Mouse (Mus musculus): ENCODE results near the gene R3hcc1l. TPM values are rescaled to one million over a fixed set of nuclear protein-coding genes. Genes with fewer than 3 reads are reported as not detected.

The R3hcc1l gene
- polyA plus RNA-seq, 1 experiment = 21.7 TPM

DNA sequence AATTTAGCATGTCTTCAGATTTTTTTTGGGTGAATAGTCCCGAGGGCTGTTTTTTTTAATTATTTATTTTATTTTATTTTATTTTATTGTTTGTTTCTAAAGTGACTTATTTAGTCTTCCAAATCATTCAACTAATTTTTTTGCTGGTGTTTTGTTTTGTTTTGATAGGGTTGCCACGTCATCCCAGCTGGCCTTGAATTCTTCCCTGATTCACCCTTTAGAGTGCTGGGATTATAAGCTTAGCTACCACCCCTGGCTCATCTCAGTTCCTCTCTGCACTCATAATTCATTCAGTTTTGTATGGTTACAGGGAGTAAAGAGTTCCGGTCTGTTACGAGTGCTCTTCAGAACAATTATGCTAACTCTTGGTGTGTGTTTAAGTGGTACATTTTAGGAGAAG lies 60.1 kb downstream of the R3hcc1l start:
- TF ChIP-seq POLR2A (IDR thresholded peaks at IDR 0.05; ENCODE audit: borderline replicate concordance, control insufficient read depth, low read depth, low read length) (no peak), CTCF (IDR thresholded peaks at IDR 0.05; ENCODE audit: control insufficient read depth, insufficient read depth, low read length) (no peak)
- H3K27ac ChIP-seq (ENCODE audit: control insufficient read depth, insufficient read depth, low read depth, low read length, poor library complexity) = no peak overlapping the region
- WGBS = 89% methylated on average over 4 of the region's 4 CpGs
- no peaks in the 10 kb centered on the region; the same call in 1 of the 2 replicates for H3K4me1 ChIP-seq (ENCODE audit: control insufficient read depth, insufficient read depth, low read length)
- no peak overlapping the region for H3K4me3 ChIP-seq (replicated peaks; ENCODE audit: control insufficient read depth, low read depth, low read length)

DNA sequence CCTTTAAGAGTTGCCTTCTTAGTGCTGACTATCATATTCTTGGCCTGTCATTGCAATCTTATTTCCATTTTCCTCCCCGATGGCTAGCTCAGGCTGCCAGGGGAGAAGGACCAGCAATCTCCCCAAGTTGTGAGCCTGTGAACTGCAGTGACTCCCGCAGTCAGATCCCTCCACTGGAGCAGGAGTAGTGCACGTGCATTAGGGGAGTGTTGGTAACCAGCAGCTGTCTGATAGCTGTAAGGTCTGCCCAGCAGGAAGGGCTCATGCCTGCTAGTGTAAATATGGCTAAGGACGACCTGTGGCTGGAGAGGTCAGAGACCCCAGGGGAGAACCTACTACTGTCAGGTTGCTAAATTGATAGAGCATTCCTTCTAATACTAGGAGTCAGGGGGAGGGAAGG lies 62.1 kb downstream of the R3hcc1l start:
- Histone ChIP-seq H3K4me1 (ENCODE audit: control insufficient read depth, insufficient read depth, low read length) (no peaks in the 10 kb centered on the region; the same call in 1 of the 2 replicates), H3K27ac (ENCODE audit: control insufficient read depth, insufficient read depth, low read depth, low read length, poor library complexity) (no peak overlapping the region), H3K4me3 (replicated peaks; ENCODE audit: control insufficient read depth, low read depth, low read length) (no peak overlapping the region)
- TF ChIP-seq CTCF (IDR thresholded peaks at IDR 0.05; ENCODE audit: control insufficient read depth, insufficient read depth, low read length) (no peak), POLR2A (IDR thresholded peaks at IDR 0.05; ENCODE audit: borderline replicate concordance, control insufficient read depth, low read depth, low read length) (no peak)
- 80% methylated on average over 4 of the region's 4 CpGs for WGBS

DNA sequence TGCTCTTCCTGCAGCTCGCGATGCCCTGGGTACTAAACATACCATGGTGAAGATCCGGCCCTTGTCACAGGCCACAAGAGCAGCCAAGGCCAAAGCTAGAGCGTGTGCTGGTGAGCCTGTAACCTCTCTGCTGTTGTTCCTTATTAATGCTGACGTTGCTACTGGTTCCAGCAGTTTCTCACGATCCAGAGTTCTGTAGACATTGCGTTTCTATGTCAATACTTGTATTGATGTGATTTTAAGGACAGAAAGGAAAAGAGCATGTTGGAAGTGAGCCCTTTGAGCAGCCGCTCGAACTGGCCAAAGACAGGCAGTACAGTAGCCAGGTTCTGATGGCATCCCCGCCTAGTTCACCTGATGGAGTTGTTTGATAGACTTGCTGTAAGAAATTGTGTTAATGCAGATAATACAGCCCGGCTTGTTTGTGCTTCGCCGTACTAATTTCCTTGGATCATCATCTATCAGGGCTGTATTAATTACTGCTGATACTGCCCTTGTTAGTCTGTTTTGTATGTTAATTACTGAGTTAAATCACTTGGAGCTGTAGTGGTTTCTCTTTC lies 64.3 kb downstream of the R3hcc1l start:
- no peak overlapping the region for H3K4me3 ChIP-seq (replicated peaks; ENCODE audit: control insufficient read depth, low read depth, low read length)
- WGBS = 84% methylated on average over 13 of the region's 13 CpGs
- no peak overlapping the region for H3K27ac ChIP-seq (ENCODE audit: control insufficient read depth, insufficient read depth, low read depth, low read length, poor library complexity)
- no peak for TF ChIP-seq CTCF (IDR thresholded peaks at IDR 0.05; ENCODE audit: control insufficient read depth, insufficient read depth, low read length)
- TF ChIP-seq POLR2A (IDR thresholded peaks at IDR 0.05; ENCODE audit: borderline replicate concordance, control insufficient read depth, low read depth, low read length) = no peak
- H3K4me1 ChIP-seq (ENCODE audit: control insufficient read depth, insufficient read depth, low read length) = no peaks in the 10 kb centered on the region; the same call in 1 of the 2 replicates

DNA sequence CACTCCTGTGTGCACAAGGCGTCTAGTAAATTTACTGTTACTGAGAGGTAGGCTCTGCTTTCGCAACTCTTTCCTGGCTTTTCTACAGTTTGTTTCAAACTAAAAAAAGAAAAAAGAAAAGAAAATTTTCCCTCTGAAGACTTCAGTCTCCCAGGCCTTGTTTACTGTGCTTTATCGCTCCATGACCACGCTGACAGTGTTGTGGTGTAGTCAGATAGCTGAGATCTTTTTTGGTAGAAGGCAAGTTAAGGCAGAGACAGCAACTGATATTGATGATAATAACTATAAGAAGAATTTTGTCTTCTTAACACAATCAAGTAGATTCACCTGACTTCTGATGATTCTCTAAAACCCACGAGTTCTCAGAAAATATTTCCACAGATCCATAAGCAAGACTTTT lies 65.1 kb downstream of the R3hcc1l start:
- no peak overlapping the region for H3K27ac ChIP-seq (ENCODE audit: control insufficient read depth, insufficient read depth, low read depth, low read length, poor library complexity)
- 73% methylated on average over 5 of the region's 5 CpGs for WGBS

DNA sequence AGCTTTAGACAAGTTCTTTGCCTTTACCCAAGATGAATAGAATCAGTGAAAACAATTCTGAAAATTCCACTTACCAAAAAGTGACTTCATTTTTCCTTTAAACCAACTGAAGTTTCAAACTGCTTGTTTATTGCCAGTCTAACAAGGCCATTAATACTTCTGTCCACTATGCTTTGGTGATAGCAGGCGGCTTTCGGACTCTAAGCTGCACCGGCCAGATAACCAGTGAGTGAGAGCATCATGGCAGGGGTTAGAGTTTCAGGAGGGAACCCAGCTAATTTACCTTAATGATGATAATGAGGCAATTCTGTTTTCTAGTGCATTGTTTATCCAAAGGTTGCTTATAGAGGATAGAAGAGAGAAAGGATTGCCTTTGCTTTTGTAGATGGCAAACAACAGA lies 65.6 kb downstream of the R3hcc1l start:
- WGBS = 86% methylated on average over 3 of the region's 3 CpGs
- no peaks in the 10 kb centered on the region; the same call in 1 of the 2 replicates for H3K4me1 ChIP-seq (ENCODE audit: control insufficient read depth, insufficient read depth, low read length)
- no peak overlapping the region for H3K4me3 ChIP-seq (replicated peaks; ENCODE audit: control insufficient read depth, low read depth, low read length)
- no peak overlapping the region for H3K27ac ChIP-seq (ENCODE audit: control insufficient read depth, insufficient read depth, low read depth, low read length, poor library complexity)
- TF ChIP-seq CTCF (IDR thresholded peaks at IDR 0.05; ENCODE audit: control insufficient read depth, insufficient read depth, low read length) (no peak), POLR2A (IDR thresholded peaks at IDR 0.05; ENCODE audit: borderline replicate concordance, control insufficient read depth, low read depth, low read length) (no peak)

More for the DNA sequence above, 65.1 kb downstream of the R3hcc1l start:
- no peak for TF ChIP-seq POLR2A (IDR thresholded peaks at IDR 0.05; ENCODE audit: borderline replicate concordance, control insufficient read depth, low read depth, low read length)
- no peak for TF ChIP-seq CTCF (IDR thresholded peaks at IDR 0.05; ENCODE audit: control insufficient read depth, insufficient read depth, low read length)
- no peaks in the 10 kb centered on the region; the same call in 1 of the 2 replicates for H3K4me1 ChIP-seq (ENCODE audit: control insufficient read depth, insufficient read depth, low read length)
- H3K4me3 ChIP-seq (replicated peaks; ENCODE audit: control insufficient read depth, low read depth, low read length) = no peak overlapping the region

DNA sequence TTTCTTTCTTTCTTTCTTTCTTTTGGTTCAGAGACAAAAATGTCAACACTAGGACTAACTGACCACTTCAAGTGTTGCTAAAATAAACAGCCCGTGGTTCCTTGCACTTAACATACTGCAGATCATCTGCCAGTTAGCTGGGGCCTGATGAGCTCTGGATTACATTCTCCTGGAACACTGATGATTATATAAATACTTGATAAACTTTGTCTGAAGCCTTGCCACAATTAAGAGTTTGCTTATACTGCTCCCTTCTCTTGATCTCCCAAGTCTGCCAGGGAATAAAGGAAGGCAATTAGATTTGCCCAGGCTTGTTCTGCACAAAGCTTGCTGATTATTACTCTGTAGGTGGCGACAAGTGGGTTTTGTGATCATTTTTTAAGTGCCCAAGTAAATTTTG lies 69.1 kb downstream of the R3hcc1l start:
- no peaks in the 10 kb centered on the region; the same call in 1 of the 2 replicates for H3K4me1 ChIP-seq (ENCODE audit: control insufficient read depth, insufficient read depth, low read length)
- TF ChIP-seq POLR2A (IDR thresholded peaks at IDR 0.05; ENCODE audit: borderline replicate concordance, control insufficient read depth, low read depth, low read length) = no peak
- TF ChIP-seq CTCF (IDR thresholded peaks at IDR 0.05; ENCODE audit: control insufficient read depth, insufficient read depth, low read length) = no peak
- no peak overlapping the region for H3K4me3 ChIP-seq (replicated peaks; ENCODE audit: control insufficient read depth, low read depth, low read length)
- 86% methylated on average over 2 of the region's 2 CpGs for WGBS
- no peak overlapping the region for H3K27ac ChIP-seq (ENCODE audit: control insufficient read depth, insufficient read depth, low read depth, low read length, poor library complexity)

DNA sequence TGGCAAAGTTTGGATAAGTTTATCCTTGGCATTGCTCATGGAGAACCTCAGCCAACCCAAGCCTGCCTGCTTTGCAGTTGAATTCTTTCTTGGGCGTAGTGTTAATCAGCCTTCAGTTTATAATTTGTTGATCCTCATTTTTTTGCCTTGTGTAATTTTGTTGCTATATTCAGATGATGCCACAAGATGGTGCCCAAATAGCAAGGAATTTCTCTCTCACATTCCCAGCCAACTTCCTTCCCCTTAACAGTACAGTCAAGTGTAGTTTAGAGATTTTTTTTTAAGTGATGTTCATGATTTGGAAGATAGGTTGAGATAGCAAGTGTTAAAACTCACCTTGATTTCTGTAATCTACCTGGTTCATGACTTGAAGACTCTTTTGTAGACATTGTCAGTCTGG lies 70.7 kb downstream of the R3hcc1l start:
- Histone ChIP-seq H3K4me3 (replicated peaks; ENCODE audit: control insufficient read depth, low read depth, low read length) (no peak overlapping the region), H3K4me1 (ENCODE audit: control insufficient read depth, insufficient read depth, low read length) (no peaks in the 10 kb centered on the region), H3K27ac (ENCODE audit: control insufficient read depth, insufficient read depth, low read depth, low read length, poor library complexity) (no peak overlapping the region)
- 91% methylated on average over 1 of the region's 1 CpGs for WGBS
- TF ChIP-seq CTCF (IDR thresholded peaks at IDR 0.05; ENCODE audit: control insufficient read depth, insufficient read depth, low read length) = no peak
- no peak for TF ChIP-seq POLR2A (IDR thresholded peaks at IDR 0.05; ENCODE audit: borderline replicate concordance, control insufficient read depth, low read depth, low read length)

DNA sequence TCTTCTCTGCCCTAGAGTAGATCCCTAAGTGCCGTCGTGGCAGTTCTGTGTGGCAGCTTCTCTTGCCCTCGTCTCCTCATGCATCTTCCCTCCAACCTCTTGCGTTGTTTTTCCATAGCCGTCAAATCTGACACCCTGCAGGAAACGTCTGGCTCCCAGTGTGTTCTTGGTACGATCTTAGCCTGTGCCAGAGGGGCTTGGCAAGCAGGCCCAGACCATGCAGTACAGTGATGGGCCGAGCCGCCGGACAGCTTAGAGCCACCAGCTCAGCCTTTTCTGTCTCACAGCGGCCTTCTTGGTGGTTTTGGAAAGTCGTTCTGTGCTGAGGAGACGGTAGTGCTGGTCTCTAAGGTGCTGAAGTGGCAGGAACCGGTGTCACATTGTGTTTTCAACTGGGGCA lies 73.0 kb downstream of the R3hcc1l start:
- TF ChIP-seq POLR2A (IDR thresholded peaks at IDR 0.05; ENCODE audit: borderline replicate concordance, control insufficient read depth, low read depth, low read length) (no peak), CTCF (IDR thresholded peaks at IDR 0.05; ENCODE audit: control insufficient read depth, insufficient read depth, low read length) (no peak)
- WGBS = 94% methylated on average over 14 of the region's 14 CpGs
- H3K27ac ChIP-seq (ENCODE audit: control insufficient read depth, insufficient read depth, low read depth, low read length, poor library complexity) = no peak overlapping the region
- no peak overlapping the region for H3K4me3 ChIP-seq (replicated peaks; ENCODE audit: control insufficient read depth, low read depth, low read length)
- no peaks in the 10 kb centered on the region for H3K4me1 ChIP-seq (ENCODE audit: control insufficient read depth, insufficient read depth, low read length)

DNA sequence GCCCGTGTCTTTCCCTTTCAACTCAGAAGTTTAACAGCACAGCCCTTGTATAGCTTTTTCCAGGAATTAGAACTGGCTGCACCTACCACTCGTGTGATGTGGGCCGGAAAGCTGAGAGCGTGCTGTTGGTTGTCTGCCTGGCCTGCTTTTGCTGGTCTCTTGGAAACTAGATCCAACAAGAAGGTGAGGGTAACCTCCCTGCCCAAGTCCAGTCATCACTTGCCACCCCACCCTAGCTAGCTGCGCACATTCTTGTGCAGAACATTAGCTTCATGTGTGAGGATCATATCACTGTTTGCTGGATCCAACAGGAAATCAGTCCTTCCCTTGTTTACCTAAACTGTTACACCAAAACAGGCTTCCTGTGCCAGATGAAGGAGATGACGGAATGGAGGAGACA lies 74.9 kb downstream of the R3hcc1l start:
- H3K4me1 ChIP-seq (ENCODE audit: control insufficient read depth, insufficient read depth, low read length) = no peaks in the 10 kb centered on the region

More for the DNA sequence above, 74.9 kb downstream of the R3hcc1l start:
- TF ChIP-seq POLR2A (IDR thresholded peaks at IDR 0.05; ENCODE audit: borderline replicate concordance, control insufficient read depth, low read depth, low read length) (no peak), CTCF (IDR thresholded peaks at IDR 0.05; ENCODE audit: control insufficient read depth, insufficient read depth, low read length) (no peak)
- H3K27ac ChIP-seq (ENCODE audit: control insufficient read depth, insufficient read depth, low read depth, low read length, poor library complexity) = no peak overlapping the region
- 89% methylated on average over 6 of the region's 6 CpGs for WGBS
- H3K4me3 ChIP-seq (replicated peaks; ENCODE audit: control insufficient read depth, low read depth, low read length) = no peak overlapping the region

Data from bone marrow, adult 2 months (tissue).